Comparison of ENCODE assay signal across 8 mouse cellular contexts in genomic region chr6:37354449-37355179, GRCm38 (mm10). TPM values are rescaled to one million over a fixed set of nuclear protein-coding genes. Genes with fewer than 3 reads are reported as not detected.
DNase-seq lines count a peak whose midpoint lies in the region; ATAC-seq and TF ChIP-seq lines count a peak whose summit lies in the region.

No protein-coding gene starts in this region.

- DNase-seq in CH12.LX (ENCODE audit: extremely low read depth), result peak; percentile 76
- peak; percentile 83 for DNase-seq in forebrain, embryonic 10.5 days (ENCODE audit: extremely low spot score, low spot score)
- peak; percentile 75 for DNase-seq in heart, postnatal 0 days (ENCODE audit: low spot score)
- DNase-seq in kidney, postnatal 14 days, result peak; percentile 81
- peak; percentile 68 for DNase-seq in testis, postnatal 14 days (ENCODE audit: low spot score)

- peaks cover 5% of the 10 kb centered on the region for H3K9me3 ChIP-seq in CH12.LX (replicated peaks; ENCODE audit: low read length)
- no peaks in the 10 kb centered on the region for H3K9me3 ChIP-seq in forebrain, embryonic 10.5 days
- H3K9me3 ChIP-seq in heart, postnatal 0 days (replicated peaks; ENCODE audit: control insufficient read depth, low read length), result no peaks in the 10 kb centered on the region
- H3K9me3 ChIP-seq in liver, embryonic 16.5 days (replicated peaks; ENCODE audit: control insufficient read depth, low read length), result no peaks in the 10 kb centered on the region
- H3K9me3 ChIP-seq in neural tube, embryonic 14.5 days (ENCODE audit: control insufficient read depth, low read length), result no peaks in the 10 kb centered on the region

- TF ChIP-seq CTCF in CH12.LX (conservative IDR thresholded peaks at IDR 0.05 in 1 of 2, IDR thresholded peaks at IDR 0.05 in 1 of 2; ENCODE audit: low read depth in 2 of 2, low read length in 2 of 2), result peak; percentile 87 to 94
- peak; percentile 90 for TF ChIP-seq CTCF in heart, postnatal 0 days (IDR thresholded peaks at IDR 0.05; ENCODE audit: low read depth)

- H3K27me3 ChIP-seq in CH12.LX (replicated peaks), result no peaks in the 10 kb centered on the region
- no peaks in the 10 kb centered on the region for H3K27me3 ChIP-seq in forebrain, embryonic 10.5 days (ENCODE audit: poor library complexity, severe bottlenecking)
- H3K27me3 ChIP-seq in heart, postnatal 0 days (ENCODE audit: control insufficient read depth, insufficient read depth, low read length), result no peaks in the 10 kb centered on the region
- H3K27me3 ChIP-seq in liver, embryonic 16.5 days (ENCODE audit: control insufficient read depth, insufficient read depth, low read depth, low read length), result no peaks in the 10 kb centered on the region
- no peaks in the 10 kb centered on the region for H3K27me3 ChIP-seq in neural tube, embryonic 14.5 days (ENCODE audit: control insufficient read depth, insufficient read depth, low read length)

- in situ Hi-C loops in CH12.LX (cut with MboI; ENCODE audit: low pct_ligation_motif_present, low pct_unique_long_range_greater_than_20kb, low sequenced_read_pairs), result loop anchor here (5.0 kb wide), 3 partner anchors 88 to 297 kb away; partner anchors contain the start of gene Creb3l2

- no peak for TF ChIP-seq POLR2A in CH12.LX (IDR thresholded peaks at IDR 0.05; ENCODE audit: low read depth, low read length)

- peaks cover 52 to 72% of the 10 kb centered on the region in 2 experiments for H3K36me3 ChIP-seq in CH12.LX (replicated peaks in 1 of 2; ENCODE audit: control insufficient read depth in 1 of 2, insufficient read depth in 1 of 2, low read length in 1 of 2)
- H3K36me3 ChIP-seq in forebrain, embryonic 10.5 days (replicated peaks), result peaks cover 8% of the 10 kb centered on the region
- peaks cover 70% of the 10 kb centered on the region for H3K36me3 ChIP-seq in heart, postnatal 0 days (replicated peaks; ENCODE audit: control insufficient read depth, insufficient read depth, low read length)
- H3K36me3 ChIP-seq in liver, embryonic 16.5 days (ENCODE audit: control insufficient read depth, insufficient read depth), result 0 out of 2 replicates have a peak, but pooled peaks cover 2% of the 10 kb centered on the region
- H3K36me3 ChIP-seq in neural tube, embryonic 14.5 days (ENCODE audit: control insufficient read depth, insufficient read depth, low read length), result no peaks in the 10 kb centered on the region

- no peak overlapping the region for H3K4me3 ChIP-seq in CH12.LX (replicated peaks in 1 of 3; ENCODE audit: low read depth in 2 of 3, low read length in 2 of 3, poor library complexity in 1 of 3)
- peak overlapping the region; percentile 46 for H3K4me3 ChIP-seq in brown adipose tissue, adult 24 weeks (ENCODE audit: insufficient read depth, low read depth, low read length)
- H3K4me3 ChIP-seq in forebrain, embryonic 10.5 days, result no peak overlapping the region
- no peak overlapping the region for H3K4me3 ChIP-seq in heart, postnatal 0 days (ENCODE audit: low read depth, low read length)
- 0 out of 2 replicates have a peak overlapping the region, but pooled peaks have one; percentile 10 for H3K4me3 ChIP-seq in liver, embryonic 16.5 days (ENCODE audit: low read depth, low read length)
- H3K4me3 ChIP-seq in neural tube, embryonic 14.5 days (ENCODE audit: low read depth, low read length), result no peak overlapping the region

- H3K4me2 ChIP-seq in CH12.LX (ENCODE audit: insufficient read depth, low read depth, poor library complexity, severe bottlenecking), result no peak overlapping the region
- peak overlapping the region; percentile 31; the same call in 1 of the 2 replicates for H3K4me2 ChIP-seq in heart, postnatal 0 days (ENCODE audit: low read depth, low read length)
- peak overlapping the region; percentile 35 for H3K4me2 ChIP-seq in liver, embryonic 16.5 days (ENCODE audit: low read depth, low read length)
- no peak overlapping the region for H3K4me2 ChIP-seq in neural tube, embryonic 14.5 days (ENCODE audit: low read depth, low read length)

- H3K27ac ChIP-seq in CH12.LX (ENCODE audit: insufficient read depth, low read depth), result no peak overlapping the region
- H3K27ac ChIP-seq in brown adipose tissue, adult 24 weeks (replicated peaks; ENCODE audit: low read depth, low read length), result peak overlapping the region; percentile 80
- H3K27ac ChIP-seq in forebrain, embryonic 10.5 days, result peak overlapping the region; percentile 31
- peak overlapping the region; percentile 72 for H3K27ac ChIP-seq in heart, postnatal 0 days (ENCODE audit: low read depth)
- H3K27ac ChIP-seq in liver, embryonic 16.5 days (ENCODE audit: low read length), result 0 out of 2 replicates have a peak overlapping the region, but pooled peaks have one; percentile 37
- H3K27ac ChIP-seq in neural tube, embryonic 14.5 days (ENCODE audit: low read depth, low read length), result no peak overlapping the region

- 45% methylated on average over 17 of the region's 17 CpGs for WGBS in forebrain, embryonic 10.5 days
- 12% methylated on average over 17 of the region's 17 CpGs for WGBS in heart, postnatal 0 days
- 16% methylated on average over 17 of the region's 17 CpGs for WGBS in liver, embryonic 16.5 days (ENCODE audit: insufficient replicate concordance)
- WGBS in neural tube, embryonic 14.5 days, result 39% methylated on average over 17 of the region's 17 CpGs

- no peak overlapping the region for H3K9ac ChIP-seq in CH12.LX (ENCODE audit: insufficient read depth, low read depth)
- no peak overlapping the region for H3K9ac ChIP-seq in heart, postnatal 0 days (replicated peaks; ENCODE audit: low read depth, low read length)
- no peak overlapping the region for H3K9ac ChIP-seq in liver, embryonic 16.5 days (ENCODE audit: low read depth, low read length)
- no peak overlapping the region for H3K9ac ChIP-seq in neural tube, embryonic 14.5 days (replicated peaks; ENCODE audit: low read depth, low read length)

- ATAC-seq in heart, postnatal 0 days (ENCODE audit: insufficient read depth, low read depth), result peak; percentile 70
- peak; percentile 56 for ATAC-seq in liver, embryonic 16.5 days (ENCODE audit: low read depth)
- peak; percentile 75; the same call in 1 of the 2 replicates for ATAC-seq in neural tube, embryonic 14.5 days (ENCODE audit: low read depth)

- H3K4me1 ChIP-seq in CH12.LX (ENCODE audit: control insufficient read depth in 1 of 2, insufficient read depth in 2 of 2), result peaks cover 0 to 6% of the 10 kb centered on the region in 2 experiments; a peak in 1 of 4 replicates
- no peaks in the 10 kb centered on the region for H3K4me1 ChIP-seq in brown adipose tissue, adult 24 weeks (ENCODE audit: control insufficient read depth, insufficient read depth, insufficient read length, low read length)
- H3K4me1 ChIP-seq in forebrain, embryonic 10.5 days, result peaks cover 30% of the 10 kb centered on the region
- peaks cover 2% of the 10 kb centered on the region; the same call in 1 of the 2 replicates for H3K4me1 ChIP-seq in heart, postnatal 0 days (ENCODE audit: control insufficient read depth, insufficient read depth)
- peaks cover 3% of the 10 kb centered on the region for H3K4me1 ChIP-seq in liver, embryonic 16.5 days (ENCODE audit: control insufficient read depth, low read depth, low read length)
- no peaks in the 10 kb centered on the region for H3K4me1 ChIP-seq in neural tube, embryonic 14.5 days (ENCODE audit: control insufficient read depth, insufficient read depth, low read length)

- dilution Hi-C loops in CH12.LX (cut with MboI; ENCODE audit: extremely low pct_ligation_motif_present, extremely low pct_unique_long_range_greater_than_20kb, low sequenced_read_pairs), result no loop called here

- H3K79me2 ChIP-seq in CH12.LX (replicated peaks; ENCODE audit: control insufficient read depth, extremely low read depth, insufficient read depth, poor library complexity, severe bottlenecking), result no peaks in the 10 kb centered on the region

- no peak for TF ChIP-seq EP300 in CH12.LX (IDR thresholded peaks at IDR 0.05; ENCODE audit: low read length)
- TF ChIP-seq EP300 in heart, postnatal 0 days (IDR thresholded peaks at IDR 0.05; ENCODE audit: low read depth), result 0 out of 2 replicates have a peak, but pooled peaks have one; percentile 19

- peak; percentile 95 for TF ChIP-seq RAD21 in CH12.LX (IDR thresholded peaks at IDR 0.05; ENCODE audit: low read depth, low read length)

TF ChIP-seq in CH12.LX, 34 proteins besides CTCF, POLR2A, EP300 and RAD21:
- TF ChIP-seq IRF4 (IDR thresholded peaks at IDR 0.05; ENCODE audit: low read depth, low read length), result peak; percentile 61; the same call in 1 of the 2 replicates
- peak; percentile 69 for TF ChIP-seq ZC3H11A (IDR thresholded peaks at IDR 0.05; ENCODE audit: low read depth, low read length)
- TF ChIP-seq JUN (IDR thresholded peaks at IDR 0.05; ENCODE audit: insufficient read depth, low read depth, low read length), result no peak
- peak; percentile 97 for TF ChIP-seq SMC3 (IDR thresholded peaks at IDR 0.05; ENCODE audit: low read depth, low read length)
- no peak for TF ChIP-seq GABPA (IDR thresholded peaks at IDR 0.05; ENCODE audit: insufficient replicate concordance, low read depth, low read length)
- no peak for TF ChIP-seq MAFK (IDR thresholded peaks at IDR 0.05; ENCODE audit: insufficient replicate concordance, low read length)
- no peak for TF ChIP-seq ZNF384 (IDR thresholded peaks at IDR 0.05; ENCODE audit: low read depth, low read length)
- no peak for TF ChIP-seq USF2 (conservative IDR thresholded peaks at IDR 0.05; ENCODE audit: low read depth, low read length)
- TF ChIP-seq NRF1 (IDR thresholded peaks at IDR 0.05; ENCODE audit: low read depth, low read length), result no peak
- TF ChIP-seq MYC (IDR thresholded peaks at IDR 0.05; ENCODE audit: low read depth, low read length), result no peak
- TF ChIP-seq CHD1 (IDR thresholded peaks at IDR 0.05; ENCODE audit: low read depth, low read length), result no peak
TF ChIP-seq in CH12.LX: peak in this region for 3.

RNA-seq across cellular contexts. Expression of gene Dgki, which starts 54.6 kb away (rescaled TPM):
- total RNA-seq in CH12.LX (2012; rRNA removed) (8.0 and 8.7 TPM in 2 replicates), CH12.LX (2014; rRNA removed) (4.0 and 4.4 TPM in 2 replicates)
- polyA plus RNA-seq in CH12.LX (2012; ENCODE audit: insufficient read length, low read depth), result 6.2 and 7.7 TPM in 2 replicates
- not detected in 2 replicates for polyA plus RNA-seq in brown adipose tissue, adult 24 weeks (2012; ENCODE audit: insufficient read depth, insufficient read length, missing spikeins)
- polyA plus RNA-seq in forebrain, embryonic 10.5 days (2016; fragmentation: Nextera tagmentation; extraction: Ambion mirVana), result 0.38 and 1.0 TPM in 2 replicates
- total RNA-seq in heart, postnatal 0 days (2014; rRNA removed; ENCODE audit: low replicate concordance), result 0.11 and 0.66 TPM in 2 replicates
- 0.33 TPM in 2 replicates for polyA plus RNA-seq in heart, postnatal 0 days (2015; fragmentation: Nextera tagmentation; extraction: Ambion mirVana)
- polyA plus RNA-seq in liver, embryonic 16.5 days (2015; fragmentation: Nextera tagmentation; extraction: Ambion mirVana), result 0.20 and 0.27 TPM in 2 replicates
- 8.6 and 10.5 TPM in 2 replicates for polyA plus RNA-seq in neural tube, embryonic 14.5 days (2014; fragmentation: Nextera tagmentation; extraction: Ambion mirVana)

Comparison
In these comparisons a context has a peak if more than half of its experiments do, and no peak if none do; other contexts are left out.
1. H3K27ac ChIP-seq: peak in brown adipose tissue, adult 24 weeks (single experiment), forebrain, embryonic 10.5 days (single experiment), heart, postnatal 0 days (single experiment) and liver, embryonic 16.5 days (single experiment); none in CH12.LX (single experiment) and neural tube, embryonic 14.5 days (single experiment).
2. H3K4me2 ChIP-seq: peak in heart, postnatal 0 days (single experiment) and liver, embryonic 16.5 days (single experiment); none in CH12.LX (single experiment) and neural tube, embryonic 14.5 days (single experiment).
3. H3K4me3 ChIP-seq: peak in brown adipose tissue, adult 24 weeks (single experiment) and liver, embryonic 16.5 days (single experiment); none in CH12.LX (0 of 3), forebrain, embryonic 10.5 days (single experiment), heart, postnatal 0 days (single experiment) and neural tube, embryonic 14.5 days (single experiment).
4. Peak in every context shown above with its lines, with median percentiles within 50 percentile points of each other: DNase-seq and ATAC-seq.